Mouse (Mus musculus) frontal cortex, adult 2 months (tissue): ENCODE data around the gene Adgrb3. TPM values are rescaled to one million over a fixed set of nuclear protein-coding genes. Genes with fewer than 3 reads are reported as not detected.
A peak's percentile ranks its signal among the peaks of the same experiment; 100 is the strongest.

Experiments used
- DNase-seq, 2 experiments: peaks; one replicate each; pipeline ENCODE4 v3.0.0; 2022; ENCODE audit warnings: low spot score in 1 of 2; ENCODE audit errors: extremely low spot score in 1 of 2
- polyA plus RNA-seq: library from polyadenylated mRNA; depleted of rRNA; stranded (reverse); fragments of >200 nt; gene quantifications from 2 replicates; pipeline ENCODE4 v1.2.3, GENCODE M21; 2012; rRNA removed

The Adgrb3 gene
- 61.2 and 63.4 TPM in 2 replicates for polyA plus RNA-seq

- peak in 1 of 2 experiments; percentile 69 for DNase-seq
Observed at GRCm38 (mm10) chr1:25828971-25829920, at the start of gene Adgrb3. Gene Adgrb3, minus strand, starts transcription at chr1:25829707.

GRCm38 (mm10) chr1:25877526-25877925 is 48.0 kb upstream of the Adgrb3 start:
- peak; percentile 8 to 25 for DNase-seq

- DNase-seq: no peak
Observed at GRCm38 (mm10) chr1:25857473-25857872, 28.0 kb upstream of the Adgrb3 start.

- DNase-seq: no peak
Observed at GRCm38 (mm10) chr1:25854451-25854978, 25.0 kb upstream of the Adgrb3 start.

- no peak for DNase-seq
Observed at GRCm38 (mm10) chr1:25832260-25832659, 2.8 kb upstream of the Adgrb3 start.

GRCm38 (mm10) chr1:25831521-25831900 is 2.0 kb upstream of the Adgrb3 start:
- no peak for DNase-seq

- no peak for DNase-seq
Observed at GRCm38 (mm10) chr1:25830757-25831520, 1.4 kb upstream of the Adgrb3 start.

GRCm38 (mm10) chr1:25829921-25830751 is 629 bp upstream of the Adgrb3 start:
- peak; percentile 55 to 80 for DNase-seq

GRCm38 (mm10) chr1:25828071-25828755 is 1.3 kb downstream of the Adgrb3 start:
- peak in 1 of 2 experiments; percentile 67 for DNase-seq

GRCm38 (mm10) chr1:25827436-25827835 is 2.1 kb downstream of the Adgrb3 start:
- peak in 1 of 2 experiments; percentile 22 for DNase-seq

- DNase-seq: peak in 1 of 2 experiments; percentile 82
Observed at GRCm38 (mm10) chr1:25826771-25827170, 2.7 kb downstream of the Adgrb3 start.

GRCm38 (mm10) chr1:25824626-25825025 is 4.9 kb downstream of the Adgrb3 start:
- peak in 1 of 2 experiments; percentile 47 for DNase-seq

GRCm38 (mm10) chr1:25823961-25824360 is 5.5 kb downstream of the Adgrb3 start:
- peak in 1 of 2 experiments; percentile 43 for DNase-seq

GRCm38 (mm10) chr1:25815491-25815890 is 14.0 kb downstream of the Adgrb3 start:
- no peak for DNase-seq

- peak in 1 of 2 experiments; percentile 27 for DNase-seq
Observed at GRCm38 (mm10) chr1:25778784-25779183, 50.7 kb downstream of the Adgrb3 start.

- DNase-seq: no peak
Observed at GRCm38 (mm10) chr1:25777459-25777858, 52.0 kb downstream of the Adgrb3 start.

- no peak for DNase-seq
Observed at GRCm38 (mm10) chr1:25775440-25776130, 53.9 kb downstream of the Adgrb3 start.

- no peak for DNase-seq
Observed at GRCm38 (mm10) chr1:25768958-25769357, 60.5 kb downstream of the Adgrb3 start.

- DNase-seq: no peak
Observed at GRCm38 (mm10) chr1:25755265-25755664, 74.2 kb downstream of the Adgrb3 start.
